Mouse (Mus musculus): Measurements from ENCODE around the gene Serpinb6b. TPM values are rescaled to one million over a fixed set of nuclear protein-coding genes. Genes with fewer than 3 reads are reported as not detected.
A peak's percentile ranks its signal among the peaks of the same experiment; 100 is the strongest.
"Not testable (repeated sequence)": the region's sequence is repeated elsewhere in the genome, so short reads cannot be mapped to it uniquely, and the experiment has no call there.

Gene Serpinb6b
- total RNA-seq (2022), result 1 to 10 TPM; 1.6 to 2.7 (median 2.3) TPM

- peak in 1 of 2 experiments; percentile 9 for DNase-seq (ENCODE audit: low spot score in 2 of 2)
Observed at GRCm38 (mm10) chr13:32964989-32965811, at the start of gene Serpinb6b. Gene Serpinb6b (plus strand): TSS chr13:32965209.

GRCm38 (mm10) chr13:32922622-32923021 is 42.4 kb upstream of the Serpinb6b start:
- no peak for DNase-seq (ENCODE audit: low spot score in 2 of 2)

- DNase-seq (ENCODE audit: low spot score in 2 of 2), result no peak
Observed at GRCm38 (mm10) chr13:32924578-32925360, 40.2 kb upstream of the Serpinb6b start.

- DNase-seq (ENCODE audit: low spot score in 2 of 2), result no peak
Observed at GRCm38 (mm10) chr13:32926661-32927060, 38.3 kb upstream of the Serpinb6b start.

GRCm38 (mm10) chr13:32927241-32927640 is 37.8 kb upstream of the Serpinb6b start:
- no peak for DNase-seq (ENCODE audit: low spot score in 2 of 2)

GRCm38 (mm10) chr13:32929107-32929750 is 35.8 kb upstream of the Serpinb6b start:
- no peak for DNase-seq (ENCODE audit: low spot score in 2 of 2)

GRCm38 (mm10) chr13:32934706-32935381 is 30.2 kb upstream of the Serpinb6b start:
- DNase-seq (ENCODE audit: low spot score in 2 of 2), result no peak

- DNase-seq (ENCODE audit: low spot score in 2 of 2), result not testable (repeated sequence)
Observed at GRCm38 (mm10) chr13:32938275-32938674, 26.7 kb upstream of the Serpinb6b start.

GRCm38 (mm10) chr13:32939191-32939590 is 25.8 kb upstream of the Serpinb6b start:
- not testable (repeated sequence) for DNase-seq (ENCODE audit: low spot score in 2 of 2)

GRCm38 (mm10) chr13:32956537-32956936 is 8.5 kb upstream of the Serpinb6b start:
- DNase-seq (ENCODE audit: low spot score in 2 of 2), result no peak

- DNase-seq (ENCODE audit: low spot score in 2 of 2), result no peak
Observed at GRCm38 (mm10) chr13:32957917-32958316, 7.1 kb upstream of the Serpinb6b start.

- DNase-seq (ENCODE audit: low spot score in 2 of 2), result not testable (repeated sequence)
Observed at GRCm38 (mm10) chr13:32958521-32958920, 6.5 kb upstream of the Serpinb6b start.

GRCm38 (mm10) chr13:32963990-32964753 is 837 bp upstream of the Serpinb6b start:
- no peak for DNase-seq (ENCODE audit: low spot score in 2 of 2)

- no peak for DNase-seq (ENCODE audit: low spot score in 2 of 2)
Observed at GRCm38 (mm10) chr13:32966116-32966515, 1.1 kb downstream of the Serpinb6b start.

- DNase-seq (ENCODE audit: low spot score in 2 of 2), result no peak
Observed at GRCm38 (mm10) chr13:32967233-32967632, 2.2 kb downstream of the Serpinb6b start.

GRCm38 (mm10) chr13:32968353-32968984 is 3.5 kb downstream of the Serpinb6b start:
- DNase-seq (ENCODE audit: low spot score in 2 of 2), result no peak

GRCm38 (mm10) chr13:32968996-32969640 is 4.1 kb downstream of the Serpinb6b start:
- DNase-seq (ENCODE audit: low spot score in 2 of 2), result no peak

GRCm38 (mm10) chr13:32969641-32970040 is 4.6 kb downstream of the Serpinb6b start:
- no peak for DNase-seq (ENCODE audit: low spot score in 2 of 2)

GRCm38 (mm10) chr13:32970776-32971175 is 5.8 kb downstream of the Serpinb6b start:
- DNase-seq (ENCODE audit: low spot score in 2 of 2), result no peak
